Mouse (Mus musculus): ENCODE data around the gene Cacna1c. TPM values are rescaled to one million over a fixed set of nuclear protein-coding genes. Genes with fewer than 3 reads are reported as not detected.

Cacna1c gene
- polyA plus RNA-seq, 1 experiment from 2014 or later, result 9.8 TPM

GRCm38 (mm10) chr6:118971844-118972531 lies 224.2 kb downstream of the Cacna1c start:
- H3K9ac ChIP-seq (replicated peaks; ENCODE audit: low read depth, low read length), result no peak overlapping the region
- ATAC-seq (ENCODE audit: insufficient number of reproducible peaks, insufficient read depth, low FRiP score, low read depth), result no peak
- 65% methylated on average over 9 of the region's 10 CpGs for WGBS
- no peaks in the 10 kb centered on the region for H3K36me3 ChIP-seq (ENCODE audit: control insufficient read depth, insufficient read depth, low read length)
- no peaks in the 10 kb centered on the region for H3K4me1 ChIP-seq (ENCODE audit: control insufficient read depth, insufficient read depth, low read length)
- H3K9me3 ChIP-seq (ENCODE audit: control insufficient read depth, low read depth, low read length), result no peaks in the 10 kb centered on the region
- no peak overlapping the region for H3K4me2 ChIP-seq (replicated peaks; ENCODE audit: low read depth, low read length)
- no peak overlapping the region for H3K27ac ChIP-seq (ENCODE audit: low read length)
- H3K27me3 ChIP-seq (ENCODE audit: control insufficient read depth, insufficient read depth, low read length), result no peaks in the 10 kb centered on the region
- no peak overlapping the region for H3K4me3 ChIP-seq (ENCODE audit: low read depth, low read length)

DNA sequence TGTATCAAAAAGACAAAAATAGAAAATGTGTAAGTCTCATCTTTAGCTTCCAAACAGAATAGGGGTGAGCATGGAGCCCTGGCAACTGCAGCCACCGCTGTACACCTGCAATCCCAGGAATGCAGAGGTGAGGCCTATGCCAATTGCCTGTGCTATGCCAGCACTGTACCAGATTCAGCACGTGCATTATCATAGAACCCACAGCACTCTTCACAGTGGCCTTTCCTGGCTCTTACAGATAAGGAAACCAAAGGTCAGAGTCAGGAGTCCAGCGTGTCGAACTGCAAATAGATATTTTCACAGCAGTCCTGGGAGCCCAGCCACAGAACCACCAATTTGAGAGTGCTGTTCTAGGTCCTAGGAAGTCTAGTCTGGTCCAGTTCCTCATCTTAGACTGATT lies 227.4 kb downstream of the Cacna1c start:
- Histone ChIP-seq H3K4me1 (ENCODE audit: control insufficient read depth, insufficient read depth, low read length) (no peaks in the 10 kb centered on the region), H3K27ac (ENCODE audit: low read length) (no peak overlapping the region), H3K27me3 (ENCODE audit: control insufficient read depth, insufficient read depth, low read length) (no peaks in the 10 kb centered on the region), H3K36me3 (ENCODE audit: control insufficient read depth, insufficient read depth, low read length) (no peaks in the 10 kb centered on the region), H3K9me3 (ENCODE audit: control insufficient read depth, low read depth, low read length) (no peaks in the 10 kb centered on the region), H3K4me3 (ENCODE audit: low read depth, low read length) (no peak overlapping the region), H3K9ac (replicated peaks; ENCODE audit: low read depth, low read length) (no peak overlapping the region), H3K4me2 (replicated peaks; ENCODE audit: low read depth, low read length) (no peak overlapping the region)
- 71% methylated on average over 4 of the region's 4 CpGs for WGBS
- ATAC-seq (ENCODE audit: insufficient number of reproducible peaks, insufficient read depth, low FRiP score, low read depth), result no peak

DNA sequence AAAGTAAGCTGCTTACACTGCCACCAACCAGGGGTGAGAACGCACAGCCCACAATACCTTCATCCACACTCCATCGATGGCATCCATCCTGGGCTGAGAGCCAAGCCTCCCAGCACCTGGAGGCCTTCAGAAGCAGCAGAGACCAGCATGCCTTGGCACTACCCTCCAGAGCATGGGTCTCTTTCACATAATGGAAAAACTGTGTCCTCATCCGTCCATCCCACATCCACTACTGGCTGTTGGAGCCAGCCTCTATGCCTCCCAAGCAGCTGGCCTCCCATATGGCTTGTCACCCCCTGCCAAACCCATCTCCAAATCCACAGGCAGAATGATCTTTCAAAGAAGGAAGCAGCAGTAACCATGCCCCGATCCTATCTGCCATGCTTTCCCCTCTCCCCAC lies 229.3 kb downstream of the Cacna1c start:
- H3K27ac ChIP-seq (ENCODE audit: low read length), result no peak overlapping the region
- no peak overlapping the region for H3K4me2 ChIP-seq (replicated peaks; ENCODE audit: low read depth, low read length)
- no peak overlapping the region for H3K4me3 ChIP-seq (ENCODE audit: low read depth, low read length)
- H3K27me3 ChIP-seq (ENCODE audit: control insufficient read depth, insufficient read depth, low read length), result no peaks in the 10 kb centered on the region
- H3K4me1 ChIP-seq (ENCODE audit: control insufficient read depth, insufficient read depth, low read length), result peaks cover 10% of the 10 kb centered on the region; the same call in 1 of the 2 replicates
- ATAC-seq (ENCODE audit: insufficient number of reproducible peaks, insufficient read depth, low FRiP score, low read depth), result no peak
- H3K9me3 ChIP-seq (ENCODE audit: control insufficient read depth, low read depth, low read length), result no peaks in the 10 kb centered on the region
- WGBS, result 70% methylated on average over 4 of the region's 4 CpGs
- no peaks in the 10 kb centered on the region for H3K36me3 ChIP-seq (ENCODE audit: control insufficient read depth, insufficient read depth, low read length)
- H3K9ac ChIP-seq (replicated peaks; ENCODE audit: low read depth, low read length), result no peak overlapping the region

GRCm38 (mm10) chr6:118965577-118965976 lies 230.6 kb downstream of the Cacna1c start:
- Histone ChIP-seq H3K27me3 (ENCODE audit: control insufficient read depth, insufficient read depth, low read length) (no peaks in the 10 kb centered on the region), H3K27ac (ENCODE audit: low read length) (no peak overlapping the region), H3K4me1 (ENCODE audit: control insufficient read depth, insufficient read depth, low read length) (peaks cover 10% of the 10 kb centered on the region; the same call in 1 of the 2 replicates), H3K36me3 (ENCODE audit: control insufficient read depth, insufficient read depth, low read length) (no peaks in the 10 kb centered on the region), H3K4me2 (replicated peaks; ENCODE audit: low read depth, low read length) (no peak overlapping the region), H3K9me3 (ENCODE audit: control insufficient read depth, low read depth, low read length) (no peaks in the 10 kb centered on the region), H3K9ac (replicated peaks; ENCODE audit: low read depth, low read length) (no peak overlapping the region), H3K4me3 (ENCODE audit: low read depth, low read length) (no peak overlapping the region)
- ATAC-seq (ENCODE audit: insufficient number of reproducible peaks, insufficient read depth, low FRiP score, low read depth), result no peak
- WGBS, result 82% methylated on average over 2 of the region's 2 CpGs

- WGBS, result 46% methylated on average over 6 of the region's 6 CpGs
- Histone ChIP-seq H3K9ac (replicated peaks; ENCODE audit: low read depth, low read length) (no peak overlapping the region), H3K4me3 (ENCODE audit: low read depth, low read length) (no peak overlapping the region), H3K4me2 (replicated peaks; ENCODE audit: low read depth, low read length) (no peak overlapping the region), H3K4me1 (ENCODE audit: control insufficient read depth, insufficient read depth, low read length) (peaks cover 10% of the 10 kb centered on the region; the same call in 1 of the 2 replicates), H3K9me3 (ENCODE audit: control insufficient read depth, low read depth, low read length) (no peaks in the 10 kb centered on the region), H3K36me3 (ENCODE audit: control insufficient read depth, insufficient read depth, low read length) (no peaks in the 10 kb centered on the region), H3K27ac (ENCODE audit: low read length) (no peak overlapping the region), H3K27me3 (ENCODE audit: control insufficient read depth, insufficient read depth, low read length) (no peaks in the 10 kb centered on the region)
- ATAC-seq (ENCODE audit: insufficient number of reproducible peaks, insufficient read depth, low FRiP score, low read depth), result no peak
These were observed 232.4 kb downstream of the Cacna1c start for GRCm38 (mm10) chr6:118963806-118964205.

DNA sequence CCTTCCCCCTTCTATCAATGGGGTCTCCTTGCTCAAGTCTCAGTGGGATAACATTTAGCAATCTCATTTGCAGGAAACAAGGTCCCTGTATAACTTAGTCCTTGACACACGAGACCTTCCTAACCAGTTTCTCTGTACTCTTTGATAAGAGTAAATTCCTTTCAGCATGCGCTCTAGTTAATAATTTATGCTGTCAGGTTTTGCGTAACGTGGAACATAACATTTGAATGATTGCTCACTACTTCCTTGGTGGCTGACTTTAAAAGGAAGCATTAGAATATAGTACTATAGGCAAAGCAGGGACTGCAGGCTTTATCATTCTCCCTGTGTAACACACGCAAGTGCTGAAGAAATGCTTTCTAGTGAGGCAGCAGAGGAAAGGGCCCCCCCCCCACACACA lies 232.9 kb downstream of the Cacna1c start:
- Histone ChIP-seq H3K27me3 (ENCODE audit: control insufficient read depth, insufficient read depth, low read length) (no peaks in the 10 kb centered on the region), H3K4me1 (ENCODE audit: control insufficient read depth, insufficient read depth, low read length) (peaks cover 10% of the 10 kb centered on the region; the same call in 1 of the 2 replicates), H3K9ac (replicated peaks; ENCODE audit: low read depth, low read length) (no peak overlapping the region), H3K9me3 (ENCODE audit: control insufficient read depth, low read depth, low read length) (no peaks in the 10 kb centered on the region), H3K4me2 (replicated peaks; ENCODE audit: low read depth, low read length) (no peak overlapping the region), H3K36me3 (ENCODE audit: control insufficient read depth, insufficient read depth, low read length) (no peaks in the 10 kb centered on the region), H3K4me3 (ENCODE audit: low read depth, low read length) (no peak overlapping the region), H3K27ac (ENCODE audit: low read length) (no peak overlapping the region)
- peak; percentile 37; the same call in 1 of the 2 replicates for ATAC-seq (ENCODE audit: insufficient number of reproducible peaks, insufficient read depth, low FRiP score, low read depth)
- 40% methylated on average over 5 of the region's 5 CpGs for WGBS

GRCm38 (mm10) chr6:118958529-118958928 lies 237.7 kb downstream of the Cacna1c start:
- no peak for ATAC-seq (ENCODE audit: insufficient number of reproducible peaks, insufficient read depth, low FRiP score, low read depth)
- H3K4me2 ChIP-seq (replicated peaks; ENCODE audit: low read depth, low read length), result no peak overlapping the region

DNA sequence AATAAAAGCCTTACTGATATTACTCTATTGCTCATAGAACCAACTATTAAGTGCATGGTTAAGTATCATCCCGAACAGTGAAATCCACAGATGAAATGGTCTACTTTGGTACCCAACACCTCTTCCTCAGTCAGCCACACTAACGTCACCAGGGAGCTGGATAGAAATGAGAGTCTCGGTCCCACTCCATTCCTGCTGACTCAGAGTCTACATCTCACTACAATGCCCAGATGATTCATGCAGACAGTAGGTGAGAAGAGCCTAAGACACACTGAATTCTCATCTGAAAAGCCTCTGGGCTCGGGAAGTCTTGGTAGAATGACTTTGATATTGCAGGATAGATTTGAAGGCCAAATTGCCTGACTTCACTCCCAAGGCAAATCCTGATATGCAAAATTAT lies 240.0 kb downstream of the Cacna1c start:
- H3K27ac ChIP-seq (ENCODE audit: low read length), result no peak overlapping the region
- no peak overlapping the region for H3K9ac ChIP-seq (replicated peaks; ENCODE audit: low read depth, low read length)
- WGBS, result 82% methylated on average over 4 of the region's 4 CpGs
- no peaks in the 10 kb centered on the region for H3K9me3 ChIP-seq (ENCODE audit: control insufficient read depth, low read depth, low read length)
- no peaks in the 10 kb centered on the region for H3K27me3 ChIP-seq (ENCODE audit: control insufficient read depth, insufficient read depth, low read length)
- no peak overlapping the region for H3K4me3 ChIP-seq (ENCODE audit: low read depth, low read length)
- H3K4me2 ChIP-seq (replicated peaks; ENCODE audit: low read depth, low read length), result no peak overlapping the region
- no peaks in the 10 kb centered on the region for H3K4me1 ChIP-seq (ENCODE audit: control insufficient read depth, insufficient read depth, low read length)
- ATAC-seq (ENCODE audit: insufficient number of reproducible peaks, insufficient read depth, low FRiP score, low read depth), result no peak
- no peaks in the 10 kb centered on the region for H3K36me3 ChIP-seq (ENCODE audit: control insufficient read depth, insufficient read depth, low read length)

More at GRCm38 (mm10) chr6:118958529-118958928, 237.7 kb downstream of the Cacna1c start:
- H3K36me3 ChIP-seq (ENCODE audit: control insufficient read depth, insufficient read depth, low read length), result no peaks in the 10 kb centered on the region
- H3K9me3 ChIP-seq (ENCODE audit: control insufficient read depth, low read depth, low read length), result no peaks in the 10 kb centered on the region
- H3K27me3 ChIP-seq (ENCODE audit: control insufficient read depth, insufficient read depth, low read length), result no peaks in the 10 kb centered on the region
- H3K4me1 ChIP-seq (ENCODE audit: control insufficient read depth, insufficient read depth, low read length), result peaks cover 10% of the 10 kb centered on the region; the same call in 1 of the 2 replicates
- 95% methylated on average over 9 of the region's 9 CpGs for WGBS
- no peak overlapping the region for H3K9ac ChIP-seq (replicated peaks; ENCODE audit: low read depth, low read length)
- H3K4me3 ChIP-seq (ENCODE audit: low read depth, low read length), result no peak overlapping the region
- no peak overlapping the region for H3K27ac ChIP-seq (ENCODE audit: low read length)

GRCm38 (mm10) chr6:118955777-118956176 lies 240.4 kb downstream of the Cacna1c start:
- Histone ChIP-seq H3K27ac (ENCODE audit: low read length) (no peak overlapping the region), H3K9ac (replicated peaks; ENCODE audit: low read depth, low read length) (no peak overlapping the region), H3K4me2 (replicated peaks; ENCODE audit: low read depth, low read length) (no peak overlapping the region), H3K4me1 (ENCODE audit: control insufficient read depth, insufficient read depth, low read length) (no peaks in the 10 kb centered on the region), H3K9me3 (ENCODE audit: control insufficient read depth, low read depth, low read length) (no peaks in the 10 kb centered on the region), H3K36me3 (ENCODE audit: control insufficient read depth, insufficient read depth, low read length) (no peaks in the 10 kb centered on the region), H3K27me3 (ENCODE audit: control insufficient read depth, insufficient read depth, low read length) (no peaks in the 10 kb centered on the region), H3K4me3 (ENCODE audit: low read depth, low read length) (no peak overlapping the region)
- no peak for ATAC-seq (ENCODE audit: insufficient number of reproducible peaks, insufficient read depth, low FRiP score, low read depth)

Measured in stomach, embryonic 14.5 days (tissue).